Mouse (Mus musculus): ENCODE results near the gene Chd6. TPM values are rescaled to one million over a fixed set of nuclear protein-coding genes. Genes with fewer than 3 reads are reported as not detected.

The Chd6 gene
- polyA plus RNA-seq, 1 experiment from 2014 or later: 20.8 TPM

Other genes with a start within 250 kb of the Chd6 start
- gene Zhx3, start 236.1 kb downstream of the Chd6 start, polyA plus RNA-seq (2015; fragmentation: Nextera tagmentation; extraction: Ambion mirVana): 7.8 and 8.0 TPM in 2 replicates
- 7.6 and 9.7 TPM in 2 replicates for gene Lpin3, start 228.4 kb downstream of the Chd6 start, polyA plus RNA-seq (2015; fragmentation: Nextera tagmentation; extraction: Ambion mirVana)
- 29.5 and 33.0 TPM in 2 replicates for gene Emilin3, start 196.7 kb downstream of the Chd6 start, polyA plus RNA-seq (2015; fragmentation: Nextera tagmentation; extraction: Ambion mirVana)